Mouse (Mus musculus) brain, embryonic 14.5 days (tissue): ENCODE data around the gene Cyp1a1.

Experiments
- CTCF ChIP-seq: fragments of 200-500 bp; IDR thresholded peaks from 2 replicates; pipeline ENCODE4 v1.5.1; 2012; ENCODE audit warnings: inconsistent platforms, mild to moderate bottlenecking, moderate library complexity, borderline replicate concordance; ENCODE audit not compliant: insufficient read depth, insufficient read length; ENCODE audit errors: extremely low read depth
- POLR2A ChIP-seq: fragments of 200-500 bp; IDR thresholded peaks from 2 replicates; pipeline ENCODE4 v1.6.1; 2012; ENCODE audit warnings: mild to moderate bottlenecking, inconsistent platforms, borderline replicate concordance; ENCODE audit not compliant: poor library complexity, insufficient read depth, insufficient read length, severe bottlenecking; ENCODE audit errors: extremely low read depth

DNA sequence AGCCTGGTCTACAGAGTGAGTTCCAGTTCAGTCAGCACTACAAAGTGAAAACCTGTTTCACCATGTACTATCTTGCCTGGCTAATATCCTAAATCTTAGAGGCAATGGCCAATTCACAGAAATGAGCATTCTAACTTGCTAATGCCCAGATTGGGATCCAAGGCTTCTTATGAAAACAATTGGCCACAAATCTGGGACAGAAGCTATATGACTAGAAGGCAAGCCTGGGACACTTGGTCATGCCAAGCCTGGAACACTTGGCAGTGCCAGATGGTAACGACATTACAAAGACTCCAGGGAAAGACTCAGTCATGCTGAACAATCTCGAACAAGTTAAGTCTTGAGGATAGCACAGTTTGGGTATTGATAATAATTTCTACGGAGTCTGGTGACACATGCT lies 18.8 kb downstream of the Cyp1a1 start:
- TF ChIP-seq CTCF (no peak), POLR2A (no peak)
